Mouse (Mus musculus) olfactory bulb, adult 2 months (tissue): Measurements from ENCODE around the gene Evi5.

Experiments
- CTCF ChIP-seq: fragments of 200-500 bp; IDR thresholded peaks from 2 replicates; pipeline ENCODE4 v1.5.1; 2012; ENCODE audit warnings: low read depth, mild to moderate bottlenecking, low read length, moderate library complexity; ENCODE audit not compliant: insufficient read depth
- POLR2A ChIP-seq: fragments of 200-500 bp; IDR thresholded peaks from 2 replicates; pipeline ENCODE4 v1.6.1; 2012; ENCODE audit warnings: mild to moderate bottlenecking, low read depth, low read length, moderate library complexity; ENCODE audit not compliant: insufficient read depth

DNA sequence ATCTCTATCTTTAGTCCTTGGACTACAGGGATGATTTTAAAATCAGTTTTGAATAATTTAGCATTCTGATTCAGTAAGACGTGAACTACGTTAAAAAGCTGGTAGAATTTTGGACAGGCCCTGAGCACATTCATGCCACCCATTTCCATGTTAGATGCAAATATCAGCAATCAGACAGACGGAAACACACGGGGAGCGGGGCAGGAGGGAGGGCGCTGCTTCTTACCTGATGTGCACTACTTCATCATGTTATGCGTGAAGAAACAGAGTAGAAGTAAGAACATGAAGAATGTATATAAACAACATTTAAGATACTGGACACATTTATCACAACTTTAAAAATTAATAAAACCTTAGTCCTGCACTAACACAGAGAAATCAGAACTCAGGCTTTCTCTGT is 121.3 kb downstream of the Evi5 start:
- TF ChIP-seq CTCF, result no peak
- TF ChIP-seq POLR2A, result no peak
